In genomic region chr4:76218065-76218464, GRCm38 (mm10) we compare ENCODE assay signal across 19 mouse cellular contexts.
"Had no signal": no experiment of that assay in that cellular context is flagged by ENCODE, and none has a peak within 500 bp of the region (broad histone marks: within the 10 kb centered on the region; RNA-seq: fewer than 3 reads in every experiment).

No protein-coding gene starts in this region.

- H3K36me3 ChIP-seq: kidney, embryonic 15.5 days; limb, embryonic 12.5 days; limb, embryonic 15.5 days; neural tube, embryonic 12.5 days; neural tube, embryonic 15.5 days had no signal

- H3K4me2 ChIP-seq: kidney, embryonic 15.5 days; limb, embryonic 12.5 days; limb, embryonic 15.5 days; liver, embryonic 11.5 days; lung, embryonic 14.5 days; neural tube, embryonic 12.5 days; neural tube, embryonic 15.5 days had no signal

- ATAC-seq: liver, postnatal 0 days; lung, postnatal 0 days had no signal

- H3K27me3 ChIP-seq: kidney, embryonic 15.5 days; limb, embryonic 12.5 days; limb, embryonic 15.5 days; neural tube, embryonic 12.5 days; neural tube, embryonic 15.5 days had no signal

- H3K9ac ChIP-seq: kidney, embryonic 15.5 days; limb, embryonic 12.5 days; limb, embryonic 15.5 days; liver, embryonic 14.5 days; liver, postnatal 0 days; lung, embryonic 14.5 days; neural tube, embryonic 12.5 days; neural tube, embryonic 15.5 days had no signal

- H3K9me3 ChIP-seq: kidney, embryonic 15.5 days; limb, embryonic 12.5 days; limb, embryonic 15.5 days; neural tube, embryonic 12.5 days; neural tube, embryonic 15.5 days had no signal

- H3K4me1 ChIP-seq: kidney, embryonic 15.5 days; limb, embryonic 12.5 days; limb, embryonic 15.5 days; neural tube, embryonic 12.5 days; neural tube, embryonic 15.5 days had no signal

- H3K4me3 ChIP-seq: kidney, embryonic 15.5 days; limb, embryonic 12.5 days; limb, embryonic 15.5 days; neural tube, embryonic 12.5 days; neural tube, embryonic 15.5 days had no signal

- DNase-seq: kidney, adult 11 months; kidney, adult 8-10 months; kidney, postnatal 10 days; kidney, postnatal 36 days; layer of hippocampus, postnatal 36 days; left cerebral cortex, postnatal 4 days; liver, postnatal 0 days; lung, embryonic 14.5 days; thymus, adult 18-20 months; thymus, postnatal 36 days had no signal

- H3K27ac ChIP-seq: kidney, embryonic 15.5 days; limb, embryonic 12.5 days; limb, embryonic 15.5 days; liver, embryonic 14.5 days; macrophage; neural tube, embryonic 12.5 days; neural tube, embryonic 15.5 days had no signal
